1 mouse cellular context compared by ENCODE assay signal in the genomic region with DNA sequence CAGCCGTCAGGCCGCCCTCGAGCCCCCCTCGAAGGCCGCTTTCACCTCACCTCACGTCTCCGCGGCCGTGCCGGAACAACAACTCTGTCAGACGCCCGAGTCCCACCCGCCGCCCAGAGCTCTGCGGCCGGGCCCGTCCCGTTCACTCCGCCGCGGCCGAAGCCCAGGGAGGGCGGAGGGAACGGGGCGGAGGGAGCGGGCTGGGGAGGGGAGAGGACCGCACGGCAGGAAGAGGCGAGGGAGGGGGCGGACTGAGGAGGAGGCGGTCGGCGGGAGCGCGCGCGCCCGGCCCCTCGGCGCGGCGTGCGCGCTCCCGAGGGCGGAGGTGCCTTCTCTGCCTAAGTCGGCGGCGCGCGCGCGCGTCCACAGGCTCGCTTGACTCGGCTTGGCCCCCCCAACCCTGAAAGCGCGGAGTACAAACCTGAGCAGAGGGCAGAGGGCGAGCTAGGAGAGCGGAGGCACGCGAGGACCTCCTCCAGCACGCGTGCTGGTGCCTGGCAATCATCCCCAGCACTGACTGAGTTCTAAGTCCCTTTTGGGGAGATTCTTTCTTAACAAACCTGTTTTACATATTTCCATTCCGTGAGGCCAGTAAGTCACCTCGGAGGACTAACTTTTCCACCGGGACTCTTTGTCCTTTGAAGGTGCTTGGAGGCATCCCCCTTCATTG.
TF ChIP-seq lines count a peak whose summit lies in the region.

A gene (minus strand): TSS at position 526 of the 670 bp plus-strand sequence.

TF ChIP-seq in CH12.LX, 34 proteins besides CTCF, POLR2A, EP300 and RAD21 (continued from another document):
- TF ChIP-seq ZNF384 (IDR thresholded peaks at IDR 0.05; ENCODE audit: low read depth, low read length) (no peak), TBP (conservative IDR thresholded peaks at IDR 0.05; ENCODE audit: low read depth, low read length) (peak; percentile 85), MAZ (IDR thresholded peaks at IDR 0.05; ENCODE audit: low read depth, low read length) (peak; percentile 98), JUND (conservative IDR thresholded peaks at IDR 0.05; ENCODE audit: low read depth, low read length) (peak; percentile 65), ETS1 (conservative IDR thresholded peaks at IDR 0.05; ENCODE audit: low read depth, low read length) (peak; percentile 81), TCF12 (IDR thresholded peaks at IDR 0.05; ENCODE audit: low read depth, low read length) (peak; percentile 77), IRF4 (IDR thresholded peaks at IDR 0.05; ENCODE audit: low read depth, low read length) (peak; percentile 65; the same call in 1 of the 2 replicates), HCFC1 (IDR thresholded peaks at IDR 0.05; ENCODE audit: low read depth, low read length) (no peak), CHD1 (IDR thresholded peaks at IDR 0.05; ENCODE audit: low read depth, low read length) (no peak; the same call in 1 of the 2 replicates), GABPA (IDR thresholded peaks at IDR 0.05; ENCODE audit: insufficient replicate concordance, low read depth, low read length) (no peak), UBTF (IDR thresholded peaks at IDR 0.05; ENCODE audit: low read depth, low read length) (peak; percentile 91), MYC (IDR thresholded peaks at IDR 0.05; ENCODE audit: low read depth, low read length) (peak; percentile 87), RCOR1 (conservative IDR thresholded peaks at IDR 0.05; ENCODE audit: low read depth, low read length) (peak; percentile 89; the same call in 1 of the 2 replicates), PAX5 (IDR thresholded peaks at IDR 0.05; ENCODE audit: low read length) (no peak), BHLHE40 (IDR thresholded peaks at IDR 0.05; ENCODE audit: low read depth, low read length) (peak; percentile 100), SMC3 (IDR thresholded peaks at IDR 0.05; ENCODE audit: low read depth, low read length) (no peak)
TF ChIP-seq in CH12.LX: peak in this region for 21.
